Mouse (Mus musculus) hindlimb bud, embryonic 11.5 days (tissue): ENCODE data around the gene Gm17268.

Experiments used
- DNase-seq: peaks from one replicate; pipeline ENCODE4 v3.0.0-alpha.2; 2012; ENCODE audit warnings: low read depth, low spot score; ENCODE audit errors: extremely low spot score

Gm17268 gene

DNA sequence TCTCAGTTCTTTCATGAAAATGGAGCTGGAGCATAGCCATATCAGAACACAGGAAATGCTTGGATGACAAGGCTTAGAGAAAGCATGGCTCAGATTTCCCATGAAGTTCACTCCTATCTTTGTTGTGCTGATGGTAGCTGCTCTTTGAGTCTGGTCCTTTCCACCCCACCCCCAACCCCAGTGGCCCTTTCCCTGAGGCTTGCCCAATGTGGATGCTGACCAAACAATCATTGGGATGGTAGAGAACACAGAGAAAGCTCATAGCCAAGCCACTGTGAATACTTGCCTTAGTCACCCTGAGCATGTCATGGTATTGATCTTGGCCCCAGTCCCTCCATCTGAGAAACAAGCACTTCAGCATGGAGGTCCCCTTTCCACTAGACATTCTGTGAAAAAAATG lies 6.2 kb downstream of the Gm17268 start:
- DNase-seq, result no peak

DNA sequence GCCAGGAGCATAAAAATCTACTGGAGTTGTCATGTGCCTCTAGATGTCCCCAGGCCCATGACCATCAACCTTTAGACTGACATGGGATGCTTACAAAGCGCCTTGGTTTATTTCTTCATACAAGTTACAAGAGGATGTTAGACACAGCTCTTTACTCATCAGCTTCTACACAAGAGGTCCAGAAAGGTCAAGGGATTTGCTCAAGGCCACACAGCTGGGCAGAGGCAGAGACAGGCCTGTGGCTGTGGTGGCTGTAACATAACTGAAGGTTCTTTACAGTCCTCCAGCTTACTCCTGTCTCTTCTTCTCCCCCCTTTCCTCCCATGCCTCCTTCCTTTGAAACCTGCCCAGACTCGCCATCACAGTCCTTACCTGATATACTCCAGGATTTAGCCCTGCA lies 8.2 kb downstream of the Gm17268 start:
- DNase-seq, result no peak

DNA sequence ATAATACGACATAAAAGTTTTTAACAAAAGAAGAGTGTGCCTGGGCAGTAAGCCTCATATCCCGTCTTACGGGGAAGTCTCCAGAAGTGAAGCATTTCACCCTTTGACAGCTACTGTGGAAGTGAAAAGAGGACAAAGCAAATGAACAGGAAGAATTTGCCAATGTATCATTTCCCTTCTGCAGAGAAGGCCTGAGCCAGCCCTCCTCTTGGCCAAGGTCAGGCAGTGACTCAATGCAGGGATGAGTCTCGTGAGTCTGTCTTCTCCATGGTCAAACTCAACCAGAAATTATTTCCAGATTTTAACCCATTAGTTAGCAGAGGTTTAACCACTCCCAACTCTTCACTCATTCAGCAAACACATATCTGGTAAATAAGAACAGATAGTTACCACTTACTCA lies 14.6 kb downstream of the Gm17268 start:
- no peak for DNase-seq

DNA sequence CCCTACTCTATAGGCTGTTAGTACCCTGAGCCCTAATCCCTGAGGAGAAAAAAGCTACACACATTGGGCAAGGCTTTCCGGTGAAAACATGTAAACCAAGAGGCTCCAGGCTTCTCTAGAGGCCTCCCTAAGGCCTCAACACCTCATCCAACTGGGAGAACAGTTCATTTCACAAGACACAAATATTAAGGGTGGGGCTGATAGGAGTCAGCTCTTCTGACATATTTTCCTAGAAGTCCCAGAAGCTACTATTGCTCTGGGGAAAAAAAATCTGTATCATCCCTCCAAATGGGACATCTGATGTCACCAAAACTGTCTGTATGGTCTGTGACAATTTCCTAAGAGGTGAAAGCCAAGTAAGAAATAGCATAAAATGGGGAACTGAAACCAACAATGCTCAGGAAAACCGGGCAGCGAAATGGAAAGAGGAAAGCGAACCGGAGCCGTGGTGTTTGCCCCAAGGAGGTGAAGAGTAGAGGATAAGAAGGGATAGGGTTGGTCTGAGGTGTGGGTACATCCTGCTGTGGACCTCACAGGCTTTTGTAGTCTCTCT lies 15.8 kb downstream of the Gm17268 start:
- no peak for DNase-seq

- no peak for DNase-seq
These were observed 17.0 kb downstream of the Gm17268 start for GRCm38 (mm10) chr11:82021406-82021805.

GRCm38 (mm10) chr11:82019793-82020192 lies 18.6 kb downstream of the Gm17268 start:
- DNase-seq, result no peak

GRCm38 (mm10) chr11:82019389-82019788 lies 19.0 kb downstream of the Gm17268 start:
- no peak for DNase-seq

DNA sequence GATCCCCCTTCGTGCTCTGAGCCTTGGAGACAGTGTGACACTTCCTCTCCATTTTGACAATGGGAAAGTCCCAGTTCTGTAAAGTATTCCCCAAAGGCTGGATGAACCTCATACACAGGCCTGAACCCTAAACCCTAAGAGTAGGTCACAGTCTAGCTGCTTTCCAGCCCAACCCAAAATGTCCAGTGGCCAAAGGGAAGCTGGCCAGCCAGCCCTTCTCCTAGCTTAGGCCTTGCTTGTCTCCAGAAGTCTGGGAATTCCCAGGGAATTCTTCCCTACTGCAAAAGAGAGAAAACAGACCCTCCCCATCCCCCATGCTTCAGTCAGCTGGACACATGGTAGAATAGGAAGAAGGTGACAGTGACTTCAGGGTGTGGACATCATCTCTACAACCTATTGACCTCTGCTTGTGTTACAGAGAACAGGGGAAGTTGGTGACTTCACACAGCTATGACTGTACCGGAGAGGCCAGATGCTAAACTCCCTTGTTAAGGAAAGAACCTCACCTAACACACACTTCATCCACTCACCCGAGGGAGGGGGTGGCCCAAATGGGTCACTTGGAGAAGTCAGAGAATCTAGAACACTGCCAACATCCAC lies 22.1 kb downstream of the Gm17268 start:
- no peak for DNase-seq

- DNase-seq, result no peak
These were observed 23.3 kb downstream of the Gm17268 start for GRCm38 (mm10) chr11:82015066-82015465.

- DNase-seq, result no peak
These were observed 24.6 kb downstream of the Gm17268 start for GRCm38 (mm10) chr11:82013756-82014155.

- DNase-seq, result no peak
These were observed 26.8 kb downstream of the Gm17268 start for GRCm38 (mm10) chr11:82011411-82012193.

- DNase-seq, result no peak
These were observed 28.2 kb downstream of the Gm17268 start for GRCm38 (mm10) chr11:82010115-82010514.

DNA sequence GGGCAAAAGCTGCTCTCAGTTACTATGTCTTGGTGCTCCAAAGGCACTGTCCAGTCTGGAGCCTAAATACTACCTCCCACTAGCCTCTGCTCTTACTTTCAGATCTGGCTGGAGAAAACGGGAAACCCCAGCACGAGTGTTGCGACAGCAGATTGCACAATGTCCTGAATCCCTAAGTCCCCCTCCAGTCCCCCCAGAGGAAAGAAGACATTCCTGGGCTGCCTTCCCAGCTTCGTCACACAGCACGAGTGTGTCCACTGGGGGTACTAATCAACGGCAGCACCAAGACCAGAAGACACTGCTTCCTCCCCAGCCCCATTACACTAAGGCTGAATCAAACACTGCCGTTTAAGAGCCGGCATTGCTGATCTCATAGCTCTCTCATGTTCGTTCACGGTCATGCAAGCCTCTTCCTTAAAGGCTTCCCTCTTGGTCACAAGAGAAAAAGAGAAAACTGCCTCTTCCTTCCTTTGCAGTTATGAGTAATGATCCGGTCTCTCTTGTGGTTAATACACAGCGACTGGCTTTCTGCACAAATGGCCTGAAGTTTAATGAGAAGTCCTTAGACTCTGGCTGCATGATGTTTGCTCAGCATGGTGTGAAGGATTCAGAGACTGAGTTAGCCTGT lies 31.5 kb downstream of the Gm17268 start:
- DNase-seq, result no peak

DNA sequence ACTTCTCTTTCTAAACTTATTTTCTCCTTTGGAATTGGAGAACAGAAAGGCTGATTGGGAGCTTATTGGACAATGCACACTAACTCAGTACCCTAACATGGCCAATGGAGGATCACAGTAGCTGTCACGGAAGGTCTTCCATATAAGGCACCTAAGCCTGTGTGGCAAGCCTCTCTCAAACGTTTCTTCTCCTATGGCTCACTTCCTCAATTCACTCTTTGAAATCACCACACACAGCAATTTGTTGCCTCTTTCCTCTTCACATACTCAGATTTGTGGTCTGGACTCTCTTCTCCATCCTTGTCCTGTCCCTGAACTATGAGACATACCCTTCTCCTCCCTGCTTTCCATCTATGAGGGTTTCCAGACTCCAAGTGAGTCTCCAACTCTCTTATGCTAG lies 33.6 kb downstream of the Gm17268 start:
- no peak for DNase-seq

- no peak for DNase-seq
These were observed 37.8 kb downstream of the Gm17268 start for GRCm38 (mm10) chr11:82000581-82000980.

DNA sequence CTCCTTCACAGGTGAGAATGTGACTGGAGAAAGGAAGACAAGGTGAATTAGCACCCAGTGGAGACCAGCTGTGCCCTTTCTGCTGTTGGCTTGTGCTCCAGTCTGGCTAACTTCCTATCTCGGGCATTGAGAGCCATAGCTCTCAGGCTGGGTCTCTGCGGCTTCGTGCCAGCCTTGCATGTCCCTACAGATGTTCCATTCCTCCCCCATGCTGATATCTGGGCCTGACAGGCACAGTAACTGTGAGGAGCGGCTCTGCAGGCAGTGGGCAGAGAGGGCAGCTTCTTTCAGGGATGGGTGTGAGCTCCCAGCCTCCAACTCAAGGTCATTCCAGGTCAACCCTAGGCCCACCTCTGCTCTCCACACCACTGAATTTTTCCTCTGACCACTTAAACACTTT lies 38.9 kb downstream of the Gm17268 start:
- no peak for DNase-seq

DNA sequence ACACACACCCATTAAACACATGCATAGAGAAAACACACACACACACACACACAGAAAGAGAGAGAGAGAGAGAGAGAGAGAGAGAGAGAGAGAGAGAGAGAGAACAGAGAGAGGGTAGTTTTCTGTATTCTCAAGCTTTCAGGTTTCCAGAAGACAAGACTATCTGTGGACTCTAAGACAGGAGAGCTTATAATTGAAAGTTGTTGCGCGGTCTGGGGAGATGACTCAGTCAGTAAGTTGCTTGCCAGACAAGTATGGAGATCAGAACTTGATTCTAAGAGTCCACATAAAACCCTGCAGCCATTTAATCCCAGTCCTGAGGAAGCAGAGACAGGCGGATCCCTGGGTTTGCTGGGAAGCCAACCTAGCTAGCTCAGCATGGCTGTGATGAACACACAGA lies 39.7 kb downstream of the Gm17268 start:
- no peak for DNase-seq

DNA sequence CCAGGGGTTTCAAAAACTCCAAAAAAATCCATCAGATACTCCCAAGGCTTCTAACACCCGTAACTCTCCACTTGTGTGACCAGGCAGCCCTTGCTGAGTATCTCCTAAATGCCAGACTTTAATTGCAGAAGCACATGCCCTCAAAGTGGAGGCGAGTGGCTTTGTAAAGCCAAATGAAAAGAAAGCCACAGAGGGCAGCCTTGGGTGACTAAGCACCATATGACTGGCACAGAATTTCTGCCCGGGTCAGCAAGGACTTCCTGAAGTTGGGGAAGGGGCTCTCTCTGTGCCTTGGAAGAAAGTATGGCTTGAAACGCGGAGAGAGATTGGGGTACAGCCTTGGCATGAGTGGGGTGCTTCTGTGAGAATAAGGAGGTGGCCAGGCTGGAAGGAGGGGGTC lies 41.3 kb downstream of the Gm17268 start:
- DNase-seq, result no peak

DNA sequence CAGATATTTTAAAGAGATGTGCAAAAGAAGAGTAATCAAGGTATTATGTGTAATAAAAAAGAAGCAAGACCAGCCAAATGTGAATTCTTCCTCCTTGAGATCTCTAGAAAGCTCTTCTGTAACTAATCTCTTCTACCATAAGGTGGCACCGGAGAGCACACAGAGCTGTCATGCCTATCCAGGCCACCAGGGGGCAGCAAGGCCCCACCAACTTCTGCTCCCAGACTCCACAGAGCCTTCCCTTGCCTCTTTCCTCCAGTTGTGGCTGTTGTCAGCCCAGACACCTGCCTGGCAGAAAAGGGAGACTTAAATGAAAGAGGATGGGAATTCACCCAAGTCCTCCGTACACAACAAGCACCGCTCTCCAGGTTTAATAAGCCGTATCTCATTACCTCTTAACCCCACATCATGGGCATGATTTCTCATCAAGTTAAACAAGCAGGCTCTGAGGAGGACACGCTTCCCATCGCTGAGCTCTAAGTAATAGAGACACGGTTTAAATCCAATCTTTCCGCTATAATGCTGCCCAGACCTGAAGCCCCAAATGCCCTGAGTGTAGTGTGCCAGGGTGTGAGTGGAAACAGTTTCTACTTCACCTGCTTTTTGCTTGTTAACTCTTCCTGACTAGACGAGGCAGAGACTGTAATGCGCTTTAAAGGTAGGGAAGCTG lies 42.1 kb downstream of the Gm17268 start:
- DNase-seq, result peak; percentile 47

GRCm38 (mm10) chr11:81983146-81983545 lies 55.2 kb downstream of the Gm17268 start:
- peak; percentile 73 for DNase-seq

GRCm38 (mm10) chr11:81982191-81982590 lies 56.2 kb downstream of the Gm17268 start:
- peak; percentile 88 for DNase-seq
